Mouse (Mus musculus): ENCODE data around the gene Gm37240. TPM values are rescaled to one million over a fixed set of nuclear protein-coding genes. Genes with fewer than 3 reads are reported as not detected.

Gm37240 gene
- polyA plus RNA-seq, 1 experiment from 2014 or later: 1.1 TPM

DNA sequence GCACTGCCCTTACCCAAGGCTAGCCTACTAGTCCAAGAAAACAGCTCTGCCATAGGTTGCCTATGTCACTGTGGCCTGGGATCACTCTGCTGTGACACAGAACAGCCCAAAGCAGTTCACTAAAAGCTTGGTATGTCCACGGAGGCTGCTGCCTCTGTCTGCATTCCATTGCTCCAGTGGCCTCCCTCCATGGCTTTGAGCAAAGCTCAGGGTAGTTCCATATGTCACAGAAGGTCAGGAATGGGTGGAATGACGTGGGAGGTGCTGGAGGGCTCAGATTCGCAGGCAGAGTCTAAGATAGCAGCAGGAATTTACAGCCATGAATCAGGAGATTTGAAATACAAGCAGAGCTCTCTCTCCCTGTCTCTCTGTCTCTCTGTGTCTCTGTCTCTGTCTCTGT, 514.3 kb downstream of the Gm37240 start:
- Histone ChIP-seq H3K4me2 (ENCODE audit: low read length) (no peak overlapping the region), H3K36me3 (ENCODE audit: control insufficient read depth, insufficient read depth, low read length) (no peaks in the 10 kb centered on the region), H3K27ac (ENCODE audit: low read depth, low read length) (no peak overlapping the region), H3K4me1 (ENCODE audit: control insufficient read depth, insufficient read depth, low read length) (no peaks in the 10 kb centered on the region), H3K9me3 (replicated peaks; ENCODE audit: control insufficient read depth, low read length) (no peaks in the 10 kb centered on the region), H3K4me3 (ENCODE audit: low read depth, low read length) (no peak overlapping the region), H3K9ac (ENCODE audit: low read length) (no peak overlapping the region), H3K27me3 (replicated peaks; ENCODE audit: control insufficient read depth, insufficient read depth, low read length) (no peaks in the 10 kb centered on the region)
- ATAC-seq (no peak), DNase-seq (ENCODE audit: low spot score) (no peak)
- 50% methylated on average over 3 of the region's 3 CpGs for WGBS

- Histone ChIP-seq H3K4me2 (ENCODE audit: low read length) (no peak overlapping the region), H3K27ac (ENCODE audit: low read depth, low read length) (no peak overlapping the region), H3K4me3 (ENCODE audit: low read depth, low read length) (no peak overlapping the region), H3K4me1 (ENCODE audit: control insufficient read depth, insufficient read depth, low read length) (no peaks in the 10 kb centered on the region), H3K36me3 (ENCODE audit: control insufficient read depth, insufficient read depth, low read length) (no peaks in the 10 kb centered on the region), H3K27me3 (replicated peaks; ENCODE audit: control insufficient read depth, insufficient read depth, low read length) (no peaks in the 10 kb centered on the region), H3K9ac (ENCODE audit: low read length) (no peak overlapping the region), H3K9me3 (replicated peaks; ENCODE audit: control insufficient read depth, low read length) (no peaks in the 10 kb centered on the region)
- ATAC-seq (no peak), DNase-seq (ENCODE audit: low spot score) (no peak)
- 94% methylated on average over 9 of the region's 10 CpGs for WGBS
Measured at GRCm38 (mm10) chr3:85369847-85370246, 517.5 kb downstream of the Gm37240 start.

DNA sequence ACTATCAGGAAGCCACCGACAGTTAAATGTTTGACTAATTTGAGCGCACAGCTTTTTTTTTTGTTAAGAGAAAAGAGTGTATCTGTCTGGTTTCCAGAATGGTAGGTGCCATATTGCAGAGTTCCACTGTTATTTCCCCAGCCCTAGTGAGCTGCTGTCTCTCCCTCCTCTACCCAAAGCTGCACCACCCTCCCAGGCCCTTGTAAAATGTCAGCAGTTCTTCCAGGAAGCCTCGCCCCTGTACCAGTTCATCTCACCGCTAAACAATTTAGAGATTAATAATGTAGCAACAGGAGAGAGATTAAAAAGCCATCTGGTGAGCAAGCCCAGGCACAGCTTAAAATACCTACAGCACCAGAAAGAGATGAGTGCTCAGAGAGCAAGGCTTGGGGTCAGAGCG, 518.2 kb downstream of the Gm37240 start:
- H3K27me3 ChIP-seq (replicated peaks; ENCODE audit: control insufficient read depth, insufficient read depth, low read length): no peaks in the 10 kb centered on the region
- 83% methylated on average over 5 of the region's 5 CpGs for WGBS
- H3K36me3 ChIP-seq (ENCODE audit: control insufficient read depth, insufficient read depth, low read length): no peaks in the 10 kb centered on the region
- H3K9ac ChIP-seq (ENCODE audit: low read length): no peak overlapping the region
- H3K9me3 ChIP-seq (replicated peaks; ENCODE audit: control insufficient read depth, low read length): no peaks in the 10 kb centered on the region
- no peak overlapping the region for H3K4me2 ChIP-seq (ENCODE audit: low read length)
- H3K27ac ChIP-seq (ENCODE audit: low read depth, low read length): no peak overlapping the region
- H3K4me1 ChIP-seq (ENCODE audit: control insufficient read depth, insufficient read depth, low read length): no peaks in the 10 kb centered on the region
- ATAC-seq (no peak), DNase-seq (ENCODE audit: low spot score) (no peak)
- H3K4me3 ChIP-seq (ENCODE audit: low read depth, low read length): no peak overlapping the region

- no peak for ATAC-seq
- Histone ChIP-seq H3K9me3 (replicated peaks; ENCODE audit: control insufficient read depth, low read length) (no peaks in the 10 kb centered on the region), H3K36me3 (ENCODE audit: control insufficient read depth, insufficient read depth, low read length) (no peaks in the 10 kb centered on the region), H3K27me3 (replicated peaks; ENCODE audit: control insufficient read depth, insufficient read depth, low read length) (no peaks in the 10 kb centered on the region), H3K27ac (ENCODE audit: low read depth, low read length) (no peak overlapping the region), H3K9ac (ENCODE audit: low read length) (no peak overlapping the region), H3K4me3 (ENCODE audit: low read depth, low read length) (no peak overlapping the region), H3K4me2 (ENCODE audit: low read length) (no peak overlapping the region), H3K4me1 (ENCODE audit: control insufficient read depth, insufficient read depth, low read length) (no peaks in the 10 kb centered on the region)
- 82% methylated on average over 16 of the region's 16 CpGs for WGBS
- DNase-seq (ENCODE audit: low spot score): no peak
Measured at GRCm38 (mm10) chr3:85368354-85369120, 518.8 kb downstream of the Gm37240 start.

GRCm38 (mm10) chr3:85364591-85365343, 522.6 kb downstream of the Gm37240 start:
- Histone ChIP-seq H3K9me3 (replicated peaks; ENCODE audit: control insufficient read depth, low read length) (no peaks in the 10 kb centered on the region), H3K27ac (ENCODE audit: low read depth, low read length) (no peak overlapping the region), H3K4me2 (ENCODE audit: low read length) (no peak overlapping the region), H3K4me1 (ENCODE audit: control insufficient read depth, insufficient read depth, low read length) (no peaks in the 10 kb centered on the region), H3K27me3 (replicated peaks; ENCODE audit: control insufficient read depth, insufficient read depth, low read length) (no peaks in the 10 kb centered on the region), H3K36me3 (ENCODE audit: control insufficient read depth, insufficient read depth, low read length) (no peaks in the 10 kb centered on the region), H3K4me3 (ENCODE audit: low read depth, low read length) (no peak overlapping the region), H3K9ac (ENCODE audit: low read length) (no peak overlapping the region)
- no peak for DNase-seq (ENCODE audit: low spot score)
- no peak for ATAC-seq
- 44% methylated on average over 5 of the region's 5 CpGs for WGBS

DNA sequence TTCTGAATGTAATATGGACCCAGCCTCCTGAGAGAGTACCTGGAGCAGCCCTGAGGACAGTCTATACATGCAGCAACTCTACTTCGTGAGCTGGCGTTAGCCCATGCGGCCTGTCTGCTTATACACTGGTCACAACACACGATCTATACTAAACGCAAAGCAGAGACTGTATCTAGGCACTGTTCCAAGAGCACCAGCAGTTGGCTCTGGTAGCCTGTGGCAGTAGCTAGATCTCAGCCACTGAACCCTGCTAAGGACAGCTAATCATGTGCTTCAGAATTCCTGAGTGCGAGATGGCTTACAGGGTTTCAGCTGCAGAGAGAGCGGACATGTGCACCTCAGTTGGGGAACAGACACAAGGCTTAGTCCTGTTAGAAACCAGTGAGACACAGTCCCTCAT, 524.4 kb downstream of the Gm37240 start:
- H3K4me3 ChIP-seq (ENCODE audit: low read depth, low read length): no peak overlapping the region
- DNase-seq (ENCODE audit: low spot score) (peak; percentile 24), ATAC-seq (no peak)
- H3K27ac ChIP-seq (ENCODE audit: low read depth, low read length): no peak overlapping the region
- 86% methylated on average over 7 of the region's 7 CpGs for WGBS
- H3K9ac ChIP-seq (ENCODE audit: low read length): no peak overlapping the region
- no peaks in the 10 kb centered on the region for H3K27me3 ChIP-seq (replicated peaks; ENCODE audit: control insufficient read depth, insufficient read depth, low read length)
- H3K9me3 ChIP-seq (replicated peaks; ENCODE audit: control insufficient read depth, low read length): no peaks in the 10 kb centered on the region
- H3K4me2 ChIP-seq (ENCODE audit: low read length): no peak overlapping the region
- H3K36me3 ChIP-seq (ENCODE audit: control insufficient read depth, insufficient read depth, low read length): no peaks in the 10 kb centered on the region
- H3K4me1 ChIP-seq (ENCODE audit: control insufficient read depth, insufficient read depth, low read length): no peaks in the 10 kb centered on the region

- no peak for DNase-seq (ENCODE audit: low spot score)
- 81% methylated on average over 3 of the region's 3 CpGs for WGBS
- Histone ChIP-seq H3K27me3 (replicated peaks; ENCODE audit: control insufficient read depth, insufficient read depth, low read length) (no peaks in the 10 kb centered on the region), H3K4me3 (ENCODE audit: low read depth, low read length) (no peak overlapping the region), H3K36me3 (ENCODE audit: control insufficient read depth, insufficient read depth, low read length) (no peaks in the 10 kb centered on the region), H3K27ac (ENCODE audit: low read depth, low read length) (no peak overlapping the region), H3K4me1 (ENCODE audit: control insufficient read depth, insufficient read depth, low read length) (no peaks in the 10 kb centered on the region), H3K4me2 (ENCODE audit: low read length) (no peak overlapping the region), H3K9ac (ENCODE audit: low read length) (no peak overlapping the region), H3K9me3 (replicated peaks; ENCODE audit: control insufficient read depth, low read length) (no peaks in the 10 kb centered on the region)
- no peak for ATAC-seq
Measured at GRCm38 (mm10) chr3:85356373-85356772, 530.9 kb downstream of the Gm37240 start.

DNA sequence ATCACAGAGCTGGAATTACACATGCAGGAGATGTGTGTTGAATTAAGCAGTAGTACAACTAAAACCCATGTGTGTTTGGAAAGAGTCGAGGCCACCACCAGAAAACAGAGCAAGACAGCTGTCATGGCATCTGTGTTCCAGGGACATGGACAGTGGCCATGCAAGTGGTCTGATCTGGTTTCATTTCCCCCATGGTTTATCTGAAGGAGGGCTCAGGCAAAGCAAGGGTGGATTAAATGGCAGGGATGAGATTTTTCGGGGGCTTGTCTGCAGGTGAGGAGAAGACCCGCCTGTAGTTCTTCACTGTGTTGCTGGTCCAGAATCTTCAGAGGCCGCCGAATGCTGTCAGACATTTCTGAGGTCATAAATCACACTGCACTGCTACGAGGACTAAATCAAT, 539.3 kb downstream of the Gm37240 start:
- Histone ChIP-seq H3K4me1 (ENCODE audit: control insufficient read depth, insufficient read depth, low read length) (no peaks in the 10 kb centered on the region), H3K9ac (ENCODE audit: low read length) (no peak overlapping the region), H3K27me3 (replicated peaks; ENCODE audit: control insufficient read depth, insufficient read depth, low read length) (no peaks in the 10 kb centered on the region), H3K36me3 (ENCODE audit: control insufficient read depth, insufficient read depth, low read length) (no peaks in the 10 kb centered on the region), H3K4me3 (ENCODE audit: low read depth, low read length) (no peak overlapping the region), H3K4me2 (ENCODE audit: low read length) (no peak overlapping the region), H3K27ac (ENCODE audit: low read depth, low read length) (no peak overlapping the region), H3K9me3 (replicated peaks; ENCODE audit: control insufficient read depth, low read length) (no peaks in the 10 kb centered on the region)
- ATAC-seq (no peak), DNase-seq (ENCODE audit: low spot score) (no peak)
- WGBS: 89% methylated on average over 6 of the region's 6 CpGs
